Mouse (Mus musculus): ENCODE data around the gene Zkscan16.

Gene Zkscan16

DNA sequence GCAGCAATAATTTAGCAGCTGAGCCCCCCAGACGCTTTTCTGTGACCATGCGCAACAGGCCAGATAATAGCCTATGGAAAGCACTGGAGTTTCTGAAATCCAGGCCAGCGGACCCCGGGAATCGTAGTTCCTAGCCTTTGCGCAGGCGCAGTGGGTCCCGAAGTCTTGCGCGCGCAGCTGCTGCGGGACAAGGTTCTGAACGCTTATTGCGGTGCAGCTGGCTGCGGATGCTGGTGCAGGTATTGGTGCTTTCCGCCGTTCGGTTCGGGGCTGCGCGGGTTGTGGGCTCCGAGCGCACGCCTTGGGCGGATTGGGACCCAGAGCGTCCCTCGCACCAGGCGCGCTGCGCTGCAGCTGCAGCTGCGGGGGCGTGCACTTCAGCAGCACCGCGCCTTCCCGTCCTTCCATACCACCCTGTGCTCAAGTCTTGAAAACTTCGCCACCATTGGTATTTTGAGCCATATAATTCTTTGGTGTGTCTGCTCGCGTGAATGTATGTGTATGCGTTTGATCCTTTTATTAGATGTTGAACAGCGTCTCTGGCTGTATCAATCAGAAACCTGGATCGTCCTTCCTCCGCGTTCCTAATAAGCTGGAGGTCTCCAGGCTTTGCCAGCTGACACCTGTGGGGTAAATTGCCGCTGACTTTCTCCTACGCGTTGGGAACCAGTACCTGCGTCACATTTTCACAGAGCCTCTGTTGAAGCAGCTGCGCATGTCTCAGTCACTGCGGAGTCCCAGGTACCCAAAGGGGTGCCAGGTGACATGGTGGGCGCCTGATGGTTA is at the start of gene Zkscan16:
Zkscan16 (plus strand) TSS at position 209 of the 786 bp plus-strand sequence.
- peak; percentile 86 for DNase-seq

DNA sequence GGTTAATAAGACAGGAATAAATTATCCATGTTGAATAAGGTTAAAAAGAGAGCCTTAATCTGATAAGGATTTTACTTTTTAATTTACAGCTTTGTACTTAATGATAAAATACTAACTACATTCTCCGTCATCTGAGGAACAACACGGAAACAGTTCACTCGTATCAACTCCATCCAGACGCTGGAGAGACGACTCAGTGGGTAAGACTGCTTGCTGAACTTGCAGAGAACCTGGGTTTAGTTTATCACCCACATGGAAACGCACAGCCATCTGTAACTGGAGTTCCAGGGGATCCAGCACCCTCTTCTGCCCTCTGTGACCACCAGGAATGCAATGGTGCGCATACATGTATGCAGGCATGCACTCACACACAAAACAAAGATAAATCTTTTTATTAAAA is 49.0 kb upstream of the Zkscan16 start:
- DNase-seq: no peak

DNA sequence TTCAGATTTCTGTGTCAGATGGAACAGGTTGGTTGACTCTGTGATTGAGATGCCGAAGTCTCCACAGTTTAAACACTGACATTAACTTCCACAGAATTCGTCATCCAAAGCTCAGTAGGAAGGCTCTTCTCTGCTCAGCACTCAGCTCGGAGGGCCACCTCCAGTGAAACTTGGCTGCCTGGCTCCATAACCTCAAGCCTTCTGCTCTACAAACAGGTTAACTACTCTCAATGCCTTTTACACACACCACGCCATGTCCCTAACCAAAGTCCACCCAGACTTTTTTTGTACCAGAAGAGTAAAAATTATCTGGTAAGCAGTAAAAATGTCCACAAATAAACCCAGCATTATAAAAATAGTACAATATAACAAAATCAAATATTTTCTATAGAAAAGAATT is 46.0 kb upstream of the Zkscan16 start:
- DNase-seq: no peak

DNA sequence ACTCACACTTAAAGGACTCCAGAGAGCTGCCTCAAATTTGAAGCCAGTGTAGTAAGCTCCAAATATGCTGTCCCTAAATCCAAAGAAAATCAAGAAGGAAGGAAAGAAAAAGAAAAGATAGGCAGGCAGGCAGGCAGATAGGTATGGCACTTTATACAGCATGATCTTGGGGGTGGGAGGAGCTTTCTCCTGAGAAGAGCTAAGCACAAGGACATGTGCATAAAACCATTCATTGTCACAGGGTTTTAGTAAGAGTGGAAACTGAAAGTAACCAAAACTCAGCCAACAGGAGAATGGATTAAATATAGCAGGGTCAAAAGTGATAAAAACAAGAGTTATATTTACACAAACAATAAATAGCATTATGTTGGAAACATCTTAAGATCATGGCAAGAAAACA is 45.1 kb upstream of the Zkscan16 start:
- no peak for DNase-seq

DNA sequence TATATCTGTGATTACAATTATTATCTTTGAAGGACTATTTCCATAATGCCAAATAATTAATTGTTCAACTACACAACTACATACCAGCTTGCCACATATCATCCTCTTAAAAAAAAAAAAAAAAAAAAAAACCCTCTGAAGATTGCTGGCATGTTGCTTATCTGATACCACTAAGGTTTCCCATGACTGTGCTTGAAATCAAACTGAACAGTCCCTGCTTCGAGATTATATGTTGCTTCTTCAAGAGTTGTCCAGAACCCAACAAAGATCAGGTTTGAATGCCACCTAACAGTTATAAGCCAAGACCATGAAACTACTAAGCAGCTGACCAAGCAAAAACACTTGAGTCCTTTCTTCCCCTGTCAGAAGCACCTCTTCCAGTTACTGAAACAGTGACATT is 36.0 kb upstream of the Zkscan16 start:
- no peak for DNase-seq

DNA sequence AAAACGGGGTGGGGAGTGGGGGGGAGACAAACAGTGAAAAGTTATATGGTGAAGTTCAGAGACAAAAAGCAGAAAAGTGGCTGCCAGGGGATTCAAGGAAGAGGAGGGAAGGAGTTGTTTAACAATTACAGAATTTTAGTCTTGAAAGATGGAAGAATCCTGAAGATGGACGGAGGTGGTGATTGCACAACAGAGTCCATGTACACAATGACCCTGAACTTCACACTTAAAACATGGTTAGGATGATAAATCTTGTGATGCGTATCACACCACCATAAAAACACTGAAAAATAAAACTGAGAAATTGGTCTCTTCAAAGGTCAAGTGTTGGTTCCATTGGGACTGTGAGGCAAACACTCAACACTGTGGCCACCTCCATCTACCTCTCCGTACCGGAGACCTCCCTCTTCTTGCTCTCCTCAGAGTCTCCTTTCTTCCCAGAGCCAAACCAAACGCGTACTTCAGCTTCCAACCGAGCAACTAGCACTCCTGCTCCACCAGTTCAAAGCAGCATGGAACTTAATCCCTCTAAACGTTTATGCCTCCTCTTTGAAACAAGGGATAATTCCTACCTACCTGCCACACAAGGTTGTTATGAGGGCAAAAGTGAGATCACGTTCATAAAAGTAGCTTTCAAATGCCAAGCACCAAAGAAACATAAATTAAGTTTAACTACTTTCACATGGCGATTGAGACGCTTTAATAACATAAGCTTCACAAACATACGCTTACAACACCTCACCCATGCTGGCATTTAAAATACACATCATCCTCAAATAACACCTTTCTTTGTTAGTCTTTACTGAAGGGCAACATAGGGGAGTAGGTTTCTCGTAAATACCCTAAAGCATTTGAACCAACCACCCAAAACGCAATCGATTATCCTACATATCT is 33.0 kb upstream of the Zkscan16 start:
- DNase-seq: no peak

DNA sequence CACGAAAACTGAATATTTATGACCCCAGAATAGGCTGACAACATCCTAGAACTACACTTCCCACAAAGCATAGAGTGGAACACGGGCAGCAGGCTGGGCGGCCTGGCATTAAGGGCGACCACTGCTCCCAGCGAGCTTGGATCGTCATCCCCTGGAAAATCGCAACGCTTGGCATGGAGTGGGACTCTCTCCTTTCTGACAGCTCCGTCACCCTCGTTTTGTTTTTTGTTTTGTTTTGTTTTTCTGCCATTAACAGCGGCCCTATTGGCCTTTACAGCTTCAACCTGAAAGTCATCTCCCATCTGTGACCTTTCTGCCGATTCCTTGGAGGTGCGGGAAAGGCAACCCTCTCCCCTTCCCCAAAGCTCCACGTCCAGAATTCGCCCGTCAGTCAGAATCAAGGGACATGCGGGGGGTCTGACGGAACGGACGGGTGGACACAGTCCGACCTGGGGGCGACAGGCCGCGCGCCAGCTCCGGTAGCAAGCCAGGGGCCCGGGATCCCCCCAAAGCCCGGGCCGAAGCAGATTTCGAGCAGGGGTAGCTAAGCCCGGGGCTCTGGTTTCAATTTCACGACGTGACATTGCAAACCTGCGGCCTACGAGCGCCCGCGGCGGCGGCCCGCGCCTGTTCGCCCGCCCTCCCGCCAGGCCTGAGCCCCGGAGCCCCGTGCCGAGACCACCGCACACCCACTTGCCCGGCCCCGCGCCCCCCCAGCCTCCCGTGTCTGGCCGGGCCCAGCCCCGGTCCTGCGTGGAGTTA is 32.2 kb upstream of the Zkscan16 start:
- DNase-seq: peak; percentile 56

DNA sequence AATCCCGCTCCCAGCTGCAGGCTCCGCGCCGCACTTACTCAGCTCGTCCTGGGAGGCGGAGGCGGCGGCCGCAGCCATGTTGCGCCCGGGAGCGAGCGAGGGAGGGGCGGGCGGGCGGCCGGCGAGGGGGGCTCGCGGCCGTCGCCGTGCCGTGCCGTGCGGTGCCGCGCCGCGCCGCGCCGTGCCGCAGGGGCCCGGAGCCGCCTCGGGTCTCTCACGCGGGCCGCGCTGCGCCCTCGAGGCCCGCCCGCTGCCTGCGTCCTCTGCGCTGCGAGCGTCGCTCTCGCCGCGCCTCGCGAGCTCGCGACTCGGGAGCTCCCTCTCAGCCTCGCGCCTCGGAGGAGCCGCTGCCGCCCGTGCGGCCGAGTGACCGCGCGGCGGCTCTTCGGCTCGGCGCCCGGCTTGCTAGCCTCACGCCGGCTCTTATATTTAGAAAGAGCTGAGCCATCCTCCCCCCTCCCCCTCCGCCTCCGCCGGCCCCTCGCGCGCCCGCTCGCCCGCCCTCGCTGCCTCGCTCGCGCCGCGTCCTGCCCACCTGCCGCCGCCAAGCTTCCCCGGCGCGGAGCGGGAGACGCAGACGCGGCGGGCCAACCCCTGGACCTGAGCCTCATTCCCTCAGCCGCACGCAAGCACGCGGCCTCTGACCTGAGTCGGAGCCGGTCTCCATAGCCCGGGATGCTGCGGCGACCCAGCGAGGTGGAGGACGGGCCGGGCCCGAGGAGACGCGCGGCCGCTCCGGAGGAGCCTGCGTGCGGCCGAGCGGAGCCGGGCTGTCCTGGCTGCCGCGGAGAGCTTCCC is 31.4 kb upstream of the Zkscan16 start:
- DNase-seq: no peak

DNA sequence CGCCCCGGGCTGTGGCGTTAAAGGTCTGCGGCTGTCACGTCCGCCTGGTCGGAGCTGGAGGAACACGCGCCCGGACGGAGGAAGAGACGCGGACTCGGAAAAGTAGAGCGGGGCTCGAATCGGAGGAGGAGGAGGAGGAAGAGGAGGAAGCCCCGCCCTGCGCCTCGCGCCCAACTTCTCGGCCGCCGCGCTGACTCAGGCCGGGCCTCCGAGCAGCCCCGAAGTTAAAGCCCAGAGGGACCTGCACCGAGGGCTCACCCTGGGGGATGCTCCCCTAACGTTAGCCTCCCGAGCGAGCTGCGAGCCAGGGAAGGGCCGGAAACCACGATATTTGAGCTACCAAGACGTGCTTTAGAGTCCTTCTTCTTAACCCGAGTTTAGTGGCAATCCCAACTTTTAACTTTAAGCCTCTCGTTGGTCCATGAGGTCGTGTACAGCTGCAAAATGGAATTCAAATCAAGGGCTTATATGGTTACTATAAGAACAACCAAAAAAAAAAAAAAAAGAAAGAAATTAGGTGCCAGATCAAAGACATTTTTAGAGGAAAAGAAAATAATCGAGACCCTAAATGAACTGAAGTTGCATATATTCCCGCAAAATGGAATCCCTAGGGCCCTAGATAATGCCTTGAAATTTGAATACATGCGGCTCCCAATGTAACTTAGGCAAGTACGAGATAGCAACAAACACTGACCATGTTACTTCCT is 30.6 kb upstream of the Zkscan16 start, which contains the start of gene Ecpas:
Ecpas (minus strand) TSS at position 121 of the 707 bp plus-strand sequence.
- DNase-seq: peak; percentile 65

DNA sequence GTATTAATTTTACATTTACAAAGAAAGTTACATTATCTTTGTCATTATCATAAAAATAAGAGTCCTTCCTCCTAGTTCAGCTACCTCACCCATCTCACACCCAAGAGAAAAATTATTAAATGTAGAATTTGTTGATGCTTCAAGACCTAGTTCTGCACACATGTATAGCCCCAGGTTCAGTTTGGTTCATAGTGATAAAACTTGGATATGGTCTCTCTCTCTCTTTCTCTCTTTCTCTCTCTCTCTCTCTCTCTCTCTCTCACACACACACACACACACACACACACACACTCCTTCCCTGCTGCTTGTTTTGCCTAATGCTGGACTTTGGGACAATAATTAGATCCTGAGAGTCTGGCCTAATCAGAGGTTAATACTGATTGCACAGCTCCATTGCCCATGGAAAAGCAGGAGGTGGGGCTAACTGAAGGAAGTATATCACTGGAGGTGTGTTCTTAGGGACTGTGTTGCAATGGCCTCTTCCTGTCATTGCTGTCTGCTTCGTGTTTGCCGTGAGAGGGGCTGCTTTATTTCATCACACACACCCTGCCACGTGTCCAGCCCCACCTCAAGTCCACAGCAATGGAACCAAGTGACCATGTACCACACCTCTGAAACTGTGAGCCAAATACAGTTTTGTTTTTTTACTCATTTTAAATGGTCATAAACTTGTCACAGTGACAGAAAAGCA is 29.9 kb upstream of the Zkscan16 start:
- no peak for DNase-seq

DNA sequence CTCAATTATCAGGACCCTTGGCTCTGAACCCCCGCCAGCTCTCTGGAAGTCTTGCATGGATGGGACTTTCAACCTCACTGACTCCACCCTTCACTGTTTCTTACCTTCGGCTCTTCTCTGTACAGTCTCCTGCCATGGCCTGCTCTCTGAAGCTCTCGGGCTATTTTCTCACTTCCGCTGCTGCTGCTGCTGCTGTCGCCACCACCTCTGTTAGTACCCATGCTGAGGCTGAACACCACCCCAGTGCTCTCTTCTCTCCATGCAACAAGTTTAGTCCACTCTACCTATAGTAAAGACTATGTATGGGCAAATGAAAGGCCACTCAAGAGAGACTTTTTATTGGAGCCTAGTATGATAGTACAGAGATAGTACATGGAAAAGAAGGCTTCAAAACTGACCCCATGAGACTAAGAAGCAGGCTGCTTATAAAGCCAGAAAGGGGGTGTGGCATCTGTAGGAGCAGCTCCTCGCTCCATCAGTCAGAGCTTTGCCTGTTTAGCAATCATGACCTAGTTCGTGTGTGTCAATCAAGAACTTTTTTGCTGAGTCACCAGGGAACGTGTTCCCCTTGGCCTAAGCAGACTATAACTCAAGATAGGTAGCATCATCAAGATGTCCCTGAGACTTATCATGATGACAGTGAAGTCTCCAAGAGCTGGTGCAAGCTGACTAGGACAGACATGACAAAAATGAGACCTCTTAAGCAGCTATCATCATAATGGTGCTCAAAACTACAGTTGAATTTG is 28.2 kb upstream of the Zkscan16 start:
- no peak for DNase-seq

DNA sequence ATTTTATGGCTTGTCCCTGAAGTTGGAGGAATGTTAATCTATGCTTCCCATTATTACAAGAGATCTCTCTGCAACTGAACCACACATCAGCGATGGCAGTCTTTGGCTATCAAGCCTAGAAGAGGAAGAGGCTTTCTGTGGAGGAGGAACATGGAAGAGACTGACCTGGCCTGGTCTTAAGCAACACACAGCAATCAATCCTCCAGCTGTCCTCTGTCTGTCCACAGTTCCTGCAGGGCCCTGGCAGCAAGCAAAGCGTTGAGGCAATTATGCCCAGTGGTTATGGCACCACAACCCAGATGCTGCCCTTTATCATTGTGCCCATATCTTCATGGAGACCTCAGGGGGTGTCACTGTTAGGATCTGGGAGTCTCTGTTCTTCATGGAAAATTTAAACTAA is 19.5 kb upstream of the Zkscan16 start:
- DNase-seq: no peak

DNA sequence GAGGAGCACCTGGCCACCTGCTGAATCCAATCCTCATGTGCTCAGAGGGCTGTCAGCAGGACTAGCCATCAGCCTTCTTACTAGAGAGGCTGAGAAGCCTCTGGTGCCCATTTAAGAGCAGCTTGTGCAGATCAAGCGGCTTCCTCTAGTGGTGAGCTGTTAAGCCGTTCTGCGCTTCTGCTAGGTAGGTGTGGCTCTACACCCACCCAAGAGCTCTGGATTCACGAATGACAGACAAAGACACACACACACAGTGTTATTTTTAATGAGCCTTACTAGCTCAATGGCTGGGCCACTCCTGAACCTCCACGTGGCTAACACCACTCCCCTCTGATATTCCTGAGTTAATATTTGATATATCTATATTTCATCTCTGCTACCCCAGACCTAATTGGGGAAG is 17.8 kb upstream of the Zkscan16 start:
- no peak for DNase-seq

DNA sequence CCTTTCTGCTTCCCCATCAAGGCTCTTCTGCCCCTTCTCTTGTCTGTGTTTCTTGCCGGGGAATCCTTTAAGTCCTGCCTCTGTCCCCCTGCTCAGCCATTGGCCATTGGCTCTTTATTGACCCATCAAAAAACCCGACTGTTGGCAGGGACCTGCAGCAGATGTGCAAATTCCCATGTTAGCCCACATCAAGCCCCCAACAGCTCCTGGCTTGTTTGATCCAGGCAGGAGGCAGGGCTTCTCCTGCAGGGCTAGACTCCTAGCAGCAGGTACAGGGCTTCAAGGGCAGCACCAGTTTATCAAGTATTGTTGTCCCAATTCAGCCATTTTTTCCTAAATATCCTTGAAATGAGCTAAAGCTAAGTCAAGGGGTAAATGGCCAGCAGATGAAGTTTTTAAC is 17.3 kb upstream of the Zkscan16 start:
- no peak for DNase-seq

DNA sequence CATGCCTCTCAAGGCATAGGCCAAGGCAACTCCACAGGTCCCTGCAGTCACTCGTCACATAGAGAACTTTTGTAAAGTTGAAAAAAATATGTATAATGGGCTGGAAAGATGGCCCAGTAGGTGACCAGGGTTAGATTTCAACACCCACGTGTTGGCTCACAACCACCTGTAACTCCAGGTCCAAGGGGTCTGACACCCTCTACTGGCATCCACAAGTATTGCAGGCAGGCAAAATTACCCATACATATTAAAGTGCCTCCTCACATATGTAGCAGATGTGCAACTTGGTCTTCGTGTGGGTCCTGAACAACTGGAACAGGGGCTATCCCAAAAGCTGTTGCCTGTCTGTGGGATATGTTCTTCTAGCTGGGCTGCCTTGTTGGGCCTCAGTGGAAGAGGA is 15.8 kb upstream of the Zkscan16 start:
- DNase-seq: no peak

DNA sequence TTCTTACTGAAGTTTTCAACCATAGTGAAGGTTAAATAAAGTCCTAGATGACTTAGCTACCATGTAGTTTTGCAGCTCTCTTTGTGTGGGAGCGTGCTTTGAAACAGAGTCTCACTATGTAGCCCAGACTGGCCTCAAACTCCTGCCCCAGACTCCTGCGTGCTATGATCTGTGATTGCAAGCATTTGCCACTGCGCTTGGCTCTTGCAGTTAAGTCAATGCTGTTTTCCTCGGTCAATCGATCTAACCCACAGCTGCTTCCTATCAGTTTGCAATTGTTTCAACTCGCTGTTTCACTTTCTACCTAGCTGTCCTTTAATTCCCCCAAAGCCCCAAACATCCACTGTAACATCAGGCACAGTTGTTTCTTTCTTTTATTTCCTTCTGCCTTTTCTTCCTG is 10.9 kb upstream of the Zkscan16 start:
- DNase-seq: no peak

DNA sequence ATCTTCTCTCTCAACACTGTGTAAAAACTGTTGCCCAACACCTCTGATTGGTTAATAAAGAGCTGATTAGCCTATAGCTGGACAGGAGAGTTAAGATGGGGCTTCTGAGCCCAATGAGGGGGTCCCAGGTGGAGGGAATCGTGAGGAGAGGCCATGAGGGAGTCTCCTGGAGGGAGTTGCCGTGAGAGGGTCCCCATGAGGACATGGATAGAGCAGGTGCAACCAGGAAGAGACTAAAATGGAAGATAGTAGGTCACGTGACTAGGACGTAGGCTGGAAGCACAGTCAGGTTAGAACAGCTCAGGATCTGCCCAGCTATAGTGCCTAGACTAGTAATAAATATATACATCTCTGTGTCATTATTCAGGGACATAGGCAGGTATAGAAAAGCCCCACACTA is 9.1 kb upstream of the Zkscan16 start:
- DNase-seq: no peak

DNA sequence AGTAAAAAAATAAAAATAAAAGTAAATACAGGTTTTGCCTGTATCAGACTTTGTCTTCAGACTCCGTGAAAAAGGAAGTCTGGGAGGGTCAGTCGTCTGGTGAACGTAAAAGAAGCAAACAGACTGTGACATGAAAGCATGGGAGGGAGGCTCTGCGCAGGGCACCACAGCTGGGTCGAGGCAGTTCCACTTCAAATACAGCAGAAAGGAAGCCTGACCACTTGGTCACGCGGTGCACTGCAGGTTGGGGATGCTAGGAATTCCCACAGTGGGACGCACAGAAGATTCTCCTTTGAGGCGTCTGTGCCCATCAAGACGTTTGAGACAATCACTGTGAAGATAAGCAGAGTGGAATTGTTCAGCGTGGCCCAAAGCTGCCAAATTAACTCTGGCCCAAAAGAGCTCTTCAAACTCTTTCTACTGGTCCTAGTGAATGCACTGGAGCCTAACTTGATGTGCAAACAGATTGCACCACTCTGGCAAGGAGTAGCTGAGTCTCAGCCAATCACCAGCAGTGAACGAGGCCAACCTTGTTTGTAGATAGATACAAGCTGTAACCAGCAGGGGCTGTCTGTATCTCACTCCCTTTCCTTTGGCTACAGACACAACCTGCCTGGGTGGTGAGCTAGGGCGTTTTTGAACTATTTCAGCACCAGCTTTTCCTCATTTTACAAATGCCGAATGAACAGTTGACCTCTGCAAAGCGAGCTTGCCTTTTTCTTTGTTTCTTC is 8.5 kb upstream of the Zkscan16 start:
- peak; percentile 49 for DNase-seq

DNA sequence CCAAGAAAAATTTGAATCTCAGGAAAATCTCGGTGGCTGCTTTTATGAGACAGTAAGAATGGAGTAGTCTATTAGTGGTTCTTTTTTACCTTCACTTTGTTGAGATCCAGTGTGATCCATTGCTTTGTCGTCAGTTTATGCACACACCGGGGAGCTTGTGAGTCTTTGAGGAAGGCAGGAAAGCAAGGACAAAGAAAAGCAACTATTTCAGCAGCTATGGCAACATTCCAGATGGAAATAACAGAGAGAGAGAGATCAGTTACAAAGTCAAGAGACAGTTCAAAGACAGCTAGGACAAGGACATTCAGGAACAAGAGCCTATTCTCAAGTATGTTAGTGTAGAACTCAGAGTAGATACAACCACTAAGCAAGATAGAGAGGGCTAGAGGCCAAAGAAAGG is 7.6 kb upstream of the Zkscan16 start:
- no peak for DNase-seq

DNA sequence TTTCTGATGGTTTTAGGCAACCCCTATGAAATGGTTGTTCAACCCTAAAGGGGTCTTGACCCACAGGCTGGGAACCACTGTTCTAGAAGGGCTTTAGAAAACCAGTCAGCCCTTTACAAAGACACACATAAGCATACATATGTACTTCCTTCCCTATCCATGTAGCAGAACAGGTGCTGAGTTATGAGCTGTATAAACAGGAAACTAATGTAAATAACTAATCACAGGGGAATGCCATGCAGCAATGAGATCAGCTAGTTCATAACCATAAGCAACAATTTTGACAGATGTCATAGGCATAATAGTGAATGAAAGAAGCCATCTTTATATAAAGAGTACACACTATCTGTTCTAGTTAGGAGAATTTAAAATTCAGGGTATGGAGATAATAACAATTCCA is 1.8 kb upstream of the Zkscan16 start:
- no peak for DNase-seq

Data from cerebellum, adult 11 months (tissue).